Mouse (Mus musculus): ENCODE measurements at regions not wholly inside any gene's neighbourhood (a gene's known extent, or its start where the extent isn't known, plus 50 kb on each side); places are given as distances from the start of the nearest gene placed in this dataset.

GRCm38 (mm10) chr4:7961521-7962172 is 277.2 kb downstream of the Car8 start:
- TF ChIP-seq CTCF (IDR thresholded peaks at IDR 0.05; ENCODE audit: borderline replicate concordance, insufficient read depth, low read length): no peak
- TF ChIP-seq POLR2A (IDR thresholded peaks at IDR 0.05; ENCODE audit: low read depth, low read length): no peak
